Mouse (Mus musculus): ENCODE data around the gene Trim2. TPM values are rescaled to one million over a fixed set of nuclear protein-coding genes. Genes with fewer than 3 reads are reported as not detected.

Gene Trim2
- 22.8 and 78.6 TPM in 2 replicates for polyA plus RNA-seq (2012; rRNA removed)

DNA sequence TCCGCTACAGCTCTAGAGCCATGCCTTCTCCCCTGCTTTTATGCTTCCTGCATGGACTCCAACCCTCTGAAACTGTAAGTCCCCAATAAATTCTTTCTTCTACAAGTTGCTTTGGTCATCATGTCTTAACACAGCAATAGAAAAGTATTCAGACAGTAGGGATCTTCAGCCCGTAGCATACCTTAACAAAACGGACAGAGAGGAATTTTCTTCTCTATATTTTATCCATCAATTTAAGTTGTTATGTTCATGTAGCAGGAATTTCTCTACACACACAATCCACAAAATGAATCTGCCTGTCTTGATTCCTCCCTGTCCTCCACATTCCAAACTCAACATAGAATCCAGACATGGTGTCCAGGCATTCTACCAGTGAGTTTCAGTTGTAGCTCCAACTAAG, at the start of gene Trim2:
Trim2 (minus strand) TSS at position 101 of the 400 bp plus-strand sequence.
- WGBS = 98% methylated on average over 3 of the region's 3 CpGs
- DNase-seq (ENCODE audit: low read depth, low spot score) = no peak

DNA sequence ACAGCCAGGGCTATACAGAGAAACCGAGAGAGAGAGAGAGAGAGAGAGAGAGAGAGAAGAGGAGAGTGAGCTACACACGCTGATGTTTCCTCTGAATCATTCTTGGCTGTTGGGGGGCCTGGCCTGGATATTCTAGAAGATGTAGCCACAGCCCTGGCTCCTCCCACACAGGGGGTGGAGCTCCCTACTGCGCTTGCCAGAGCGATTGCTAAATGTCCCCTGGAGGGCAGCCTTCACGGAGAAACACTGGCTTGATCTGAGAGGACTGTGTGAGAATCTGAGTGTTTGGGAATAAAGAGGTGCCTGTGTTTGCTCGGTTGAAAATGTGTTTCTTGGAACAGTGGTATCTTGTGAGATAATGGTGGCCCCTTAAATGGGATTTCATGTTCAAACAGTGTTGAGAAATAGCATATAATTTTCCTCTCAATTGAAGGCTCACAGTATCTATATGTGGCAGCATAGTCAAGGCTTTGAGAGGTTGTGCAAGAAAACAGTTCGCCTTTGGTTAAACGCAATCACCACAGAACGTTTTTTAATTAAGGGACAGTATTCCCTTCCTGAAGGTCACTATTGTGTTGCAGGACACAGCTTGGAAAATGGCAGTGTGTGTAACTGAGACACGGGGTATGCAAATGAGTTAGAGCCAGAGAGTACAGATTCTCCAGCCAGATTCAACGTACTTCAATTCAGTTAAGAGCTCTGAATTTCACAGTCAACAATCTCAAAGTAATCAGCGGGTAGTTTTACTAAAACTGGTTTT, 49.4 kb upstream of the Trim2 start:
- DNase-seq (ENCODE audit: low read depth, low spot score) = no peak
- 39% methylated on average over 12 of the region's 12 CpGs for WGBS

DNA sequence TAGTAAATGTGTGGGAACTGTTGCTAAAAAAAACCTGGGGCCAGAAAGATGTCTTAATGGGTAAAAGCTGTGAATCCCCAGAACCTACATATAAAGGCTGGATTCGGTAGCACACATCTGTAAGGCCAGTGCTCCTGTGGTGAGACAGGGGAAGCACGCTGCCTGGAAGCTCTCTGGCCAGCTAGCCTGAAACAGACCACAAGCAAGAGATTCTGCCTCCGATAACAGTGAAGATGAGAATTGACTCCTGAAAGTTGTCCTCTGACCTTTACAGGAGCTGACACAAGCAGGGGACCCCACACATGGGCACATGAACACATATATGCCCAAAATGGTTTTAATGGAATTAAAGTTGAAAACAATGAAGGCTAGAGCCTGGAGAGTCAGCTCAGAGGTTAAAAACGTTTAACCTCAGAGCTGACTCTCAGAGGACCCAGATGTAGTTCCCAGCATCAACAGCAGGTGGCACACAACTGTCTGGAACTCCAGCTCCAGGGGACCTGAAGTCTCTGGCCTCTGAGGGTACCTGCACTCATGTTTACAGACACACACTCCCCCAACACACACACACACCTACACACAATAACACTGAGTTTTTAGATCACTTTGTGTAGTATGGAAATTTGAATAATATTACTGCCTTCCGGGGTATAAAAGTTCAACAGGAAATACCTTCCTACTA, 45.8 kb upstream of the Trim2 start:
- WGBS = 51% methylated on average over 5 of the region's 5 CpGs
- DNase-seq (ENCODE audit: low read depth, low spot score) = peak; percentile 39

DNA sequence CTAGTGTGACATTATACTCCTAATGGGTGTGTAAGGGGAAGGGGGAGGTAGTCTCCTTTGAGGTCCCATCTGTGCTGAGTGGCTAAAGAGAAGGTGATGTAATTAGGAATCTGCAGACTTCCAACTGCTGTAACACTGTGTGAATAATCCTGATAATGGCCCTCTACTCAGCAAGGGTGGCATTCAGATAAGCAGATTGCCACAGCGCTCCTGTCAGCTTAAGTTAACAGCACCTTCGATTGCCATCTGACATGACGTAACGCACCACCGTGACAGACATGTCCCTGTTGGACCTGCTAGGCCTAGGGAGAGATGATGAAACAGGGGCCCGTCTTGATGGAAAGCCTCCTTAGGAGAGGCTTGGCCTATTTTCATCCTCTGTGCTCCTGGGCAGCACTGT, 43.6 kb upstream of the Trim2 start:
- DNase-seq (ENCODE audit: low read depth, low spot score) = no peak
- 86% methylated on average over 6 of the region's 6 CpGs for WGBS

DNA sequence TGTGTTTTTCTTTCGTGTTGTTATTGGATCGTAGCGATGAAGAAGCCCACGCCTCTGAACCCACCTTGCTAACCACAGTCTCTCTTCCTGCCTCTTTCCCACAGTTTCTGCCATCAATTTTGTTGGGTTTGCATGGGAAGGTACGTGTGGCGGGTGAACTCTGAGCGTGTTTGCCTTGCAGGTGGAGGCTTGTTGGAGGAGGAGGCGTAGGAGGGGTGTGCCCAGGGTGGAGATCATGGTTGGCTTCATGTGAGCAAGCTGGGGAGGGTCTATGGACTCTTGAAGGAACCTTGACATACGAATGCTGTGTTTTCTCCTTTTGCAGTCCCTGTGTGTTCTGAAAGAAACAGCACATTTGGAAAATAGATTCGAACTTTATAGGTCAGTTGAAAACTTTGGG, 43.1 kb upstream of the Trim2 start:
- no peak for DNase-seq (ENCODE audit: low read depth, low spot score)
- 77% methylated on average over 10 of the region's 10 CpGs for WGBS

DNA sequence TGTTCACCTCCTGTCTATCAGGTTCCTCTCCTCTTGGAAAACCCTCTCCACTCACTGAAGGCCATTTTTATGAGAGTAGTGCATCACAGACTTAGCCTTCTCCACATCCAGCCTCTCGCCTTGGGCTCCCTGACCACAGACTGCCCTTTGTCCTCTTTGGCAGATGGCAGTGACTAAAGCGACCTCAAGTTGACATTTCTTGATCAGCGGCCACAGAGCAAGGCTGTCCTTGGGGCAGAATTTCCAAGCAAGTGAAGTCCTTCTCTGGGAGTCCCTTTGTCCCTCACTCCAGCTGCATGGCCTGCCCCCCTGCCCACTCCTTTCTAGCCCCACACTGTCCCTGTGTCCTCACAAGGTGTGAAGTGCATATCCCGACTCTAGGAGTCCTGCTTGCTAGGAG, 40.7 kb upstream of the Trim2 start:
- WGBS = 82% methylated on average over 4 of the region's 4 CpGs
- no peak for DNase-seq (ENCODE audit: low read depth, low spot score)

DNA sequence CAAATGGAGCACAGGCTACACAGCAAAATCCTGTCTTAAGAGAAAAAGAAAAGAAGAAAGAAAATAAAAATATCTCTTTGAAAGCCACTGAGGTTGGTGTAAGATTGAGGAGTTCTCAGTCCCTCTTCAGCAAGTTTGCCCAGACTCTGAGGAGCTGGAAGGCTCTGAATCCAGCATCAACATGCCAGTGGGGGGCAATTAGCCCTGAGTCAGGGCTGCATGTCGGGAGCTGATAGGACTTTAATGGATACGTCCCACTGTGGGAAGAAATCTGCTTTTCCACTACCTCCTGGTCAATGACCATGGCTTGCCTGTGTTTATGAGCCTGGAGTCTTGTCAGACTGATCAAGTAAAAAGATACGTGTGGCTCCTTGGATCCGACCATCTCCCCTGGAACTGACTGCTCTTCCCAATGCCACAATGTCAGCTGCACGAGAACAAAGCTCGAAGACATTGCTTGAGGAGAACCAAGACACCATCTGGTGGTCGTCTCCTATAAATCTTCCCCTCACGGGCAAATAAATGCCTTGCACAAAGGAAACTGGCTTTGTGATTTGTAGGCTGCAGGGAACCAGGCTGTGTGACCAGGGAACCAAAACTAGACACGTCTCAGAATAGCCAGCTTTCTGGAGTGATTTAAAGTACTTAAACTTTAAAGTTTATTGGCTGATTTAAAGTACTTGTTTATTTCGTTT, 39.9 kb upstream of the Trim2 start:
- 69% methylated on average over 10 of the region's 10 CpGs for WGBS

DNA sequence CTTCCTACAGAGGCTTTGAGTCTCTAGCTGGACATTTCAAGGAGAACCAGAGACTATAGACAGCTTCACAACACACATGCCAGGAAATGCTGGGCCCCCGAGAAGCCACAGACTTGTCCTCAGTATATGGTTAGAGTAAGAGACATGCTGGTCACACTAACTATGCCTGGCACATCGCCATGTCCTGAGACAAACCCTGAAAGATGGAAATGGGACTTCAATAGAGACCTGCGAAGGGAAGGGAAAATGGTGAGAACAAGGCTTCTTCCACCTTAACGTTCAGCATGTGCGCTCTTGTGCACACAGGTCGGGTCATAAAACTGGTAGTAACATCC, 38.9 kb upstream of the Trim2 start:
- DNase-seq (ENCODE audit: low read depth, low spot score) = no peak

More for the DNA sequence above, 39.9 kb upstream of the Trim2 start:
- DNase-seq (ENCODE audit: low read depth, low spot score) = no peak

DNA sequence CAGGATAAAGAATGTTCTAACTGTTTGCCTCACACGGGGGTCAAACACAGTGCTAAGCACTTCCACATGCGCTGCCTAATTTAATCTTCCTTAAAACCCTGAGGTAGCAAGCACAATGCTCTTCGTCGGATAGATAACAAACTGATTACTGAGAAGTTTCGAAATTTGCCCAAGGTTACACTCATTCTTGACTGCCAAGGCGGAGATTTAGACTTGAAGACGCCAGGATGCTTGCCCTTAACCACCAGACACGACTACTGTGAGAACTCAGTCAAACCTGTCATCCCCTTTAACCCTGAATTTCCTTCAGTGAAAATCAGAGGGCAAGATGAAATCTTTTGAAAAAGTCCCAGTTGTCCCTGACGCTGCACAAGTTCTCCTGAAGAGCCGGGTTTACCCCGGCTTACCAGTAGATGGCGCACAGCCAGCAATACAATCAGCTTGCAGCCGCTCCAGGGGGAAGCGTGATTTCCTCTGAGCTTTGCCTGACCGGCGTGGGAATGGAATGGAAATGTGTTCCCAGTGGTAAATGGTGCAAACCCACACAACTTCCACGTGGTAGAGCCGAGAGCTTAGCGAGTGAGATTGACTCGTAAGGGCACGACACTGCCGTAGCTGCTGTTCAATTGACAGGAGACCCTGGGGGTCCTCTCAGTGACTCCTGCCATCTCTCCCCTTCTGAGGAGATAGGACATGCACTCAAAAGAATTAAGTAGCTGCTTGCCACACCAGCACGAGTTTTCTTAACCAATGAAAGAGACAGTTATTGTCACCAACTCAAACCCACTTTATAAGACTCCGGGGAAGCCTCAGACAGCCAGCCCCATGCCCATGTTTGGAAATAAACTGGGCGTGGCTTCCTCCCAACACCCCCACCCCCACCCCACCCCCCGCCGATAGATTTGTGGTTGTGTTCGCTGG, 38.3 kb upstream of the Trim2 start:
- WGBS = 5% methylated on average over 28 of the region's 28 CpGs
- peak; percentile 53 for DNase-seq (ENCODE audit: low read depth, low spot score)

More for the DNA sequence above, 38.9 kb upstream of the Trim2 start:
- 24% methylated on average over 6 of the region's 6 CpGs for WGBS

DNA sequence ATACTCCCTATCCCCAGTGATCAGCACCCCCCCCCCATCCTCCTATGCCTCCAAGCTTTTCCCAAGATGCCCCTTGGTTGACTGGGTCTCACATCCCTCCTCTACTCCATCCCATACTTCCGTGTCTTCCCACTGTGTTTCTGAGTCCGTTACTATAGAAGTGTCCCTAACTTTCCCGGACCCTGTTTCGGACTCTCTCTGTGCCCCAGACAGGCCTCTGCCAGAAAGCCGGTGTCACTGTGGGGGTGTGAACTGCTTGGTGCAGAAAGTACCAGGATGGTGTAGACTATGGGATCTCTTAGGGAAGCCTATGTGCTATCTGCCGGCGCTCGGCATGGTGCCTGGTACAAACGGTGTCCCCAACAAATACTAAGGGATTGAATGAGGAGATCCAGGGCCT, 36.4 kb upstream of the Trim2 start:
- WGBS = 96% methylated on average over 9 of the region's 9 CpGs

DNA sequence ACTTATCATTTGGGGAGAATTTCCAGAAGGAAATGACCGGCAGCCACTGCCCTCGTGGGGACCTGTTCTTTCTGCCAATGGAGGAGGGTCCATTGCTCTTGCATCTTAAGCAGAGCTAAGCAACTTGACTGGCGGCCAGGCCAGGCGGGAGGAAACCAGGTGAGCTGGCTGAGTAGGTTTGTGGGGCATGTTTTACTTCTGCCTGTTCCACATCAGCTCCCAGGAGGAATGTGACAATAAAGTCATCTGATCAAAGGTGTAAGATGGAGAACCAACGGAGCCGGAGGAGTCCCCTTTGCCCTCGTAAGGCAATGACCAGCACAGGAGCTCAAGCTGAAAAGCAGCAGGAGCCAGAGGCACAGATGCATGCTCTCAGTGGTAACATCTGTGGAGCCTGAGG, 35.1 kb upstream of the Trim2 start:
- WGBS = 72% methylated on average over 7 of the region's 7 CpGs
- DNase-seq (ENCODE audit: low read depth, low spot score) = no peak

More for the DNA sequence above, 36.4 kb upstream of the Trim2 start:
- no peak for DNase-seq (ENCODE audit: low read depth, low spot score)

DNA sequence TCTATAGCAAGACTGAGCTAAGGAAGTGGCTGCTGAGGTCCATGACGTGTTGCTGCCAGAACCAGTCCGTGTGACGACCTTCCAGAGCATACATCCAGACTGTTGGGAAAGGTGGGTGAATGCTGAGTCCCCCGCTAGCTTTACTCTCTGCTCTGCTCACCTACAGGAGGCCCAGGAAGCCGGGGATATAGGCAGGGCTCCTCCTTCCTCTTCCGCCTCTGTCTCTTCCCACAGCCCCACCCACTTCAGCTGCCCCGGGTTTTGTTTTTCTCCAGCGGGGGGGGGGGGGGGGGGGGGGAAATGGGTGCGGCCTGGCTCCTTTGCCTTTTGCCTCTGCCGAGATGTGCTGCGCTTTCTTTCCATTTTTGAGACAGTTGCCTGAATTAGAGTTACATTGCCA, 30.9 kb upstream of the Trim2 start:
- no peak for DNase-seq (ENCODE audit: low read depth, low spot score)
- 15% methylated on average over 11 of the region's 11 CpGs for WGBS

DNA sequence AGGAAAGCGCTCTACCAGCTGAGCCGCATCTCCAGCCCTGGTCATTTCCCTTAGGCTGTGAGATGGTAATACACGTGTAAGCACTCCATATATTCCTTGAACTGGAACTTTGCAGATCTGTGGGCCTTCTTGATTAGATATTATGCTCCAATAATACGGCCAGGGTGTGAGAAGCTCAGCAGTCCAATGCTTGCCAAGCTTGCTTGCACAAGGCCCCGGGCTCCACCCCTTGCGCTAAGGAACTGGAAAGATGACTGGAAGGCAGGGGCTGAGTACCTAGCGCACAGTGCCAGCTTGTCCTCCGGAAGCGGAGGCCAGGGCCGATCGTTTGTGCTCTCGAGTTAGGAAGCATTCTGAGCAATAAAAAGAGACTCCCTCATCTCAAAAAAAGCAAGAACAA, 29.7 kb upstream of the Trim2 start:
- DNase-seq (ENCODE audit: low read depth, low spot score) = no peak
- WGBS = 83% methylated on average over 12 of the region's 12 CpGs

DNA sequence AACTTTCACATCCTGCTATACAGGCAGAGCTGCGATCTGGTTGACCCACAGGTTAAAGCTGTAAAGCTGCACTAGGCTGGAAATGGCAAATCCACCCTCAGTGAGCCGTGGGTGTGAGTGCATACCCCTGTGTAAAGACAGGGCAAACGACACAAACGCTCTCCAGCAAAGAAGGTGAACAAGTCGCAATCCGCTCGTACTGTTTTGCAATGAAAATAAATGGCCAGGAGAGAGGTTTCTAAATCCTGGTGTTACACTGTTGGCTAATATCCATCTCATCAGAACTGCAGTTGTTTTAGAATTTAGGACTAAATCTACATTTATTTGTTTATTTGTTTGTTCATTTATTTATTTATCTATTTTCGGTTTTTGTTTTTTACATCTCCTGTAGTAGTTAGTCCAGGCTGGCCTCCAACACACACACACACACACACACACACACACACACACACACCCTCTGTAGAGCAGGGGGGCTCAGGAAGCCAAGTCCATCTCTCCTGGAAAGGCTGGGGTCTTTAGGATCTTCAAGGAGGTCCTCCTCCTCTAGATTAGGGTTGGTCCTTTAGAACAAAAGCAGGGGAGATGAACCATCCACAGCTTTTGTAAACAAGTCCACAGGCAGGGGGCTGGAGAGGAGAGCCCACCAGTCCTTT, 28.9 kb upstream of the Trim2 start:
- 69% methylated on average over 8 of the region's 8 CpGs for WGBS
- no peak for DNase-seq (ENCODE audit: low read depth, low spot score)

DNA sequence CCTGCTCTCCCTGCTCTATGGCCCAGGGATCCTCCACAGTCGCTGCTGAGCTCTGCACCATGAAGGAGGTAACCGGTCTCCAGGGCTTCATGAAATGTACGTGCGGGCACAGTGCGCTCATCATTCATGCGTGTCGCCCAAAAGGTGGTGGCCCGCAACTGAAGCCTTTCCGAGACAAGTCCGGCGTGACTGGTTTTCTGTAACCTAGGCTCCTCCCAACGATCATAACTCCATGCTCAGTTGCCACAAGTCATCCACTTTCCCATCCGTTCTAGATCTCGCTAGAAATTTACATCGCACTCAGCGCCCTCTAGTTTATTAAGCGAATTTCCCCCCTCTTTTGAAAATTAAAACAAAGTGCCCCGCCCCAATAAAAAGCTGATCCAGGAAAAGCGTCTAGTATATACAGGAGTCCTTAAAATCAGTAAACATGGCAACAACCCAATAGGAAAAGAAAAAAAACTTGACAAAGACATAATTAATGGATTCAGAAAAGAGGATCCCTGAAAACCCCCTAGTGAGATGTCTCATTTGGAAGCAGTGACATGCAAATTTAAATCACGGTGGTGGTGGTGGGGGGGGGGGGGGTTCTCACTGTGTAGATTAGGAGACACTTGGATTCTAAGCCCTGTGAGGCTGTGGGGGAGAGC, 28.2 kb upstream of the Trim2 start:
- WGBS = 39% methylated on average over 20 of the region's 20 CpGs
- no peak for DNase-seq (ENCODE audit: low read depth, low spot score)

DNA sequence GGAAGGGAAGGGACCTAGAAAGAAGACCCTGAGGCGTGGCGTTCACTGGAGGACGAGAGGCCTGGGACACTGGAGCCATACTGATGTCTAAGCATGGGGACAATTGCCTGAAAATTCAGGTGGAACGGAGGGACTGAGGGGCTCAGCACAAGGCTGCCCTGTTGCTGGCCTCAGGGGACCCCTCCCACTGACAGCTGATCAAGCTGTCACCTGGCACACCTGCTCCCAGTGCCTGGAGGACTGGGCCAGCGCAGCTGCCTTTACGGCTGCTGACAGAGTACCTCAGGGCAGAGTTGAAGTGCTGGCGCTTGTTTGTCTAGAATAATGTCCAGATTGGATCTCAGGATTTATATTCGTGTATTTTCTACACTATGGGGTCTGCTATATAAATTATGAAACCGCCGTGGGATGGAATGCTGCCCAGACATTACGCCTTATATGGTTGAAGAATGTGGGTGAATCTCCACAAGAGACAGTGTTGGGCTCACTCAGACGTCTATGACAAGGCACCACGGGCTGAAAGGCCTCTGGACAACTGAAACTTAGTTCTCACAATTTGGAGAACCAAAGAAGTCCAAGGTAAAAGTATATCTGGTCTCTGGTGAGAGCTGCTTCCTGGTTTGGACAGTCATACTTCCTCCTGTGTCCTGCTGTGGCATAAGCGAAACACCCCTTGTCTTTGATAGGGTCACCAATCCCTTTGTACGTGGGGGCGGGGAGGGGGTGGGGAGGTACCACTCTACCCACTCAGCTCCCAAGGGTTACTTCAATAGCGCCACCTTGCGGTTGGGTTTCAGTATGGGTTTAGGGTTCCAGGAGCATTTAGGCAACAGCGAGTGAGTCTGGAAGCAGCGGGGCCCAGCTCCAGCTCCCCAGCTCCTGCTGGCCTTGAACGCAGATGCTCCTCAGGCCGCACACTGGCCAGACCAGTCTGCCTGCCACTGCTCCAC, 27.0 kb upstream of the Trim2 start:
- WGBS = 52% methylated on average over 22 of the region's 22 CpGs
- no peak for DNase-seq (ENCODE audit: low read depth, low spot score)

DNA sequence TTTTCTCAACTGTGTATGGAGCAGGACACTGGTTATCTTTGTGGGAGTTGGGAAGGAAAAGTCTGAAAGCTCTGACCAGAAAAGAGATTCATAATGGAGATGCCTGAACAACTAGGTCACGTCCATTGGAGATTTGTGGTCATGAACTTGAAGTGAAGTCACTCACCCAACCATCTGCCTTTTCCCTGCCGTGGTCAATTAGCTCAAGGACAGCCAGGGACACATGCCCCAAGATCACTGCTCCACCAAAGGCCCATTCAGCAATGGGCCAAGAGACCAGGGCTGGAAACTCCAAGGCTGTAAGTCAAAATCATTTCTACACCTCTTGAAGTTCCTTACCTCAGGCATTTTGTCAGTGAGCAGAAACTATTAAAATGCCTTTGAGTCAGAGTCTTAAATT, 23.5 kb upstream of the Trim2 start:
- no peak for DNase-seq (ENCODE audit: low read depth, low spot score)
- WGBS = 74% methylated on average over 2 of the region's 2 CpGs

DNA sequence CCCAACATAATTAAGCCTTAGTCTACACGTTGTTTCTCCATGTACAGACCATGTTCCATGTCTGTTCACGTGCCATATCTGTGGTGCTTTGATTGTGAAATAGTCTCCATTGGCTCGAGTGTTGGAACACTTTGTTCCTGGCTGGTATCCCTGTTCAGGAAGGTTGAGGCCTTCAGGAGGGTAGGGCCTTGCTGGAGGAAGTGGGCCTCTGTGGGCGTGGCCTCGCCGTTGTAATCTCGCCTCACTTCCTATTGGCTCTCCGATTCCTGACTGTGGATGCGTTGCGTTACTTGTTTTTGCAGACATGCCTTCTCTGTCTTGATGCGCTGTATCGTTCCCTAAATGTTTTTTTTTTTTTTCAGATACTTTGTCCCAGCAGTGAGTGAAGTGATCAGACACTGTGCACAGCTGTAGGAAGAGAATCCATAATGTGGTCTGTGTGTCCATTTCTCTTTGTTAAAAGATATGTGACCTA, 18.3 kb upstream of the Trim2 start:
- 79% methylated on average over 12 of the region's 12 CpGs for WGBS
- DNase-seq (ENCODE audit: low read depth, low spot score) = no peak

All from large intestine, adult 2 months (tissue).